ENCODE assay signal across 17 mouse cellular contexts in genomic region chr4:151773007-151773406, GRCm38 (mm10).
"Had no signal": no experiment of that assay in that cellular context is flagged by ENCODE, and none has a peak within 500 bp of the region (broad histone marks: within the 10 kb centered on the region; RNA-seq: fewer than 3 reads in every experiment).

No protein-coding gene starts in this region.

- H3K27me3 ChIP-seq: lung, embryonic 15.5 days; megakaryocyte, embryonic 14.5 days; midbrain, embryonic 13.5 days; midbrain, embryonic 15.5 days; neural tube, embryonic 12.5 days; stomach, embryonic 15.5 days had no signal

- ATAC-seq: lung, postnatal 0 days; midbrain, embryonic 13.5 days; midbrain, embryonic 15.5 days had no signal

- DNase-seq: lung, adult 2 months; lung, postnatal 14 days; lung, postnatal 36 days; right cerebral cortex, postnatal 14 days; thymus, adult 2 months; thymus, postnatal 25 days; thymus, postnatal 4 days had no signal

- H3K9me3 ChIP-seq: lung, embryonic 15.5 days; megakaryocyte, embryonic 14.5 days; midbrain, embryonic 13.5 days; midbrain, embryonic 15.5 days; neural tube, embryonic 12.5 days; stomach, embryonic 15.5 days had no signal

- H3K4me1 ChIP-seq: stomach, embryonic 15.5 days had no signal

- H3K27ac ChIP-seq: lung, embryonic 15.5 days; macrophage; midbrain, embryonic 13.5 days; midbrain, embryonic 15.5 days; neural tube, embryonic 12.5 days; stomach, embryonic 15.5 days; stomach, postnatal 0 days had no signal

- H3K36me3 ChIP-seq: lung, embryonic 15.5 days; midbrain, embryonic 13.5 days; midbrain, embryonic 15.5 days; neural tube, embryonic 12.5 days; stomach, embryonic 15.5 days had no signal

- H3K4me2 ChIP-seq: lung, embryonic 15.5 days; midbrain, embryonic 11.5 days; midbrain, embryonic 13.5 days; midbrain, embryonic 15.5 days; neural tube, embryonic 12.5 days; stomach, embryonic 15.5 days had no signal

- H3K4me3 ChIP-seq: lung, embryonic 15.5 days; megakaryocyte, embryonic 14.5 days; midbrain, embryonic 13.5 days; midbrain, embryonic 15.5 days; neural tube, embryonic 12.5 days; stomach, embryonic 15.5 days had no signal

- H3K9ac ChIP-seq: lung, embryonic 15.5 days; midbrain, embryonic 13.5 days; midbrain, embryonic 15.5 days; neural tube, embryonic 12.5 days; stomach, embryonic 15.5 days had no signal
